Mouse (Mus musculus): ENCODE data around the gene Il21r. TPM values are rescaled to one million over a fixed set of nuclear protein-coding genes. Genes with fewer than 3 reads are reported as not detected.

The Il21r gene
- polyA plus RNA-seq, 1 experiment: 6.4 TPM

DNA sequence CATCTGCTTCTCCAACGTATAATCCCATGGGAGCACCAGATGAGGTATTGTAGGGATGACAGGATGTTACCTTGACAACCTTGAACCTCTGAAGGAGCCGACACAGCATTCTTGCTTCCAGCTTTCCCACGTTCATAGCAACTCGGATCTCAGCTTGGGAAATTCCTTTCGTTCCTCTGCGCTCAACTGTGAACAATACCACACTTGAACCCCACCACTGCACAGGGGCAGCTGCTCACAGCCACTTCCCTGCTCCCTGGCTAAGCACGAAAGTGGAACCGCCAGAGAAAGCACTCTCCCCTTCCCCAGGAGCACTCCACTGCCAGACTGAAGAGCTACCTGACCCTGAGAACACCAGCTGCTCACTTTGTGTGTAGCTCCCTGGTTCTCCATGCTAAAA, 75.5 kb downstream of the Il21r start:
- 36% methylated on average over 8 of the region's 8 CpGs for WGBS

DNA sequence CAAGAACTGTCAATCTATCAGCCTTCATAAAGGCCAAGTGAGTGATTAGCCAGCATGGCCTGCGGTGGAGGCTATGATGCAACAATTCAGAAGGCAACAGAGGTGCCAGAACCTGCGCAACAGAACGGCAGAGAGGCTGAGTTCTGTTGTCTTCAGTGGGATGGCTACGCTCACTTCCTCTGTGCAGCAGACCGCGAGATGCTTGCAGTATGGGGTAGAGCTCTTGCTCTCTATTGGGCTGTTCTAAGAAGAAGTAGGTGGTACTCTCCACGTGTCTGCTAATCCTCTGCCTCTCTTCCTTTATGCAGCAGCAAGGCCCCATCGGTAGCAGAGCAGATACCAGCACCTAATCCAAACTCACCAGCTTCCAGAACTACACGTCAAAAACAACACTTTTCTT, 76.7 kb downstream of the Il21r start:
- DNase-seq: no peak
- Histone ChIP-seq H3K4me1 (ENCODE audit: control insufficient read depth, insufficient read depth, low read length) (no peaks in the 10 kb centered on the region), H3K36me3 (ENCODE audit: control insufficient read depth, insufficient read depth, low read length) (peaks cover 9% of the 10 kb centered on the region; the same call in 1 of the 2 replicates), H3K27ac (ENCODE audit: insufficient read depth, low read depth, low read length) (no peak overlapping the region), H3K27me3 (replicated peaks; ENCODE audit: control insufficient read depth, insufficient read depth, low read length) (no peaks in the 10 kb centered on the region), H3K4me3 (ENCODE audit: insufficient read depth, low read depth, low read length) (no peak overlapping the region)
- TF ChIP-seq CTCF (conservative IDR thresholded peaks at IDR 0.05; ENCODE audit: insufficient read depth, insufficient read length, low read depth, low read length) (no peak), POLR2A (IDR thresholded peaks at IDR 0.05; ENCODE audit: low read depth, low read length) (no peak)
- 63% methylated on average over 9 of the region's 9 CpGs for WGBS

More for the DNA sequence above, 75.5 kb downstream of the Il21r start:
- DNase-seq: peak; percentile 56
- H3K4me1 ChIP-seq (ENCODE audit: control insufficient read depth, insufficient read depth, low read length): no peaks in the 10 kb centered on the region
- H3K36me3 ChIP-seq (ENCODE audit: control insufficient read depth, insufficient read depth, low read length): peaks cover 11% of the 10 kb centered on the region; the same call in 1 of the 2 replicates
- H3K4me3 ChIP-seq (ENCODE audit: insufficient read depth, low read depth, low read length): no peak overlapping the region
- no peaks in the 10 kb centered on the region for H3K27me3 ChIP-seq (replicated peaks; ENCODE audit: control insufficient read depth, insufficient read depth, low read length)
- peak overlapping the region; percentile 61 for H3K27ac ChIP-seq (ENCODE audit: insufficient read depth, low read depth, low read length)
- TF ChIP-seq POLR2A (IDR thresholded peaks at IDR 0.05; ENCODE audit: low read depth, low read length) (no peak), CTCF (conservative IDR thresholded peaks at IDR 0.05; ENCODE audit: insufficient read depth, insufficient read length, low read depth, low read length) (no peak)

Other genes with a start within 250 kb of the Il21r start
- gene Kdm8, start 158.8 kb upstream of the Il21r start, polyA plus RNA-seq (2012; rRNA removed): 3.2 and 3.3 TPM in 2 replicates
- gene Nsmce1, start 111.8 kb upstream of the Il21r start, polyA plus RNA-seq (2012; rRNA removed): 38.4 and 46.0 TPM in 2 replicates
- gene Il4ra, start 51.3 kb upstream of the Il21r start, polyA plus RNA-seq (2012; rRNA removed): 16.1 and 20.3 TPM in 2 replicates
- gene Gtf3c1, start 104.4 kb downstream of the Il21r start, polyA plus RNA-seq (2012; rRNA removed): 47.9 and 60.5 TPM in 2 replicates
- gene D430042O09Rik, start 104.5 kb downstream of the Il21r start, polyA plus RNA-seq (2012; rRNA removed): 15.1 and 16.6 TPM in 2 replicates